Mouse (Mus musculus) 3134 (cell line): ENCODE measurements around the gene Ranbp1.

Experiments
- DNase-seq: peaks from one replicate; pipeline ENCODE4 v3.0.0-alpha.2; 2011; ENCODE audit warnings: low spot score; ENCODE audit not compliant: insufficient read length; ENCODE audit errors: extremely low read depth

The Ranbp1 gene

DNA sequence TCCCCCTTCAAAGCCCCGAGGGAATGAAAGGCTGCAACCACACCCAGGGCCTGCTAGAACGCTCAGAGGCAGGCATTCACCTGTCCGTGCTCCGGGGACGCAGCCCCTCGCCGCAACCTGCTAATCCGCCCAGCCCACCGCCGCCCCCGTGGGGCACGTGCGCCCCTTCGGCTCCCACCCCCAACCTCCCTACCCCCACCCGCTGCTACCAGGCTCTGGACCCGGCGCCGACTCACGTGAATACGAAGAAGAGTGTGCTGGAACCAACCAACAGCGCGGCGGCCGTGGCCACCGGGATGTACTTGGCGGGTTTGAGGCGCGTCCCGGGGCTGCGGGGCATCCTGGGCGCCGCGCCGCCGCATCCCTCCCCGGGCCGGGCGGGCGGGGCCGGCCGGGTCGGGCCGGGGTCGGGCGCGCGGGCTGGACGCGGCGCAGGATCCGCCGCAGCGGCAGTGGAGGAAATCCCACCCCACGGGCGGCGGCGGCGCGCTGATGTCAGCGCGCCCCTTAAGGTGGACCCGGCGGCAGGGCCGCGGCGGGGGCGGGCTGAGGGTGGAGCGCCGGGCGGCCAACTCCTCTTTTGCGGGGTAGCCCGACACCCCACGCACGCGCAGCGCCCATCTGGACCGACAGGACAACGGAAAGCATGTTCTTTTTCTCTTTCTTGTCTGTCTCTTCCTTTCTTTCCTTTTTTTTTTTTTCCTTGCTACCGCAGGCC, 13.7 kb downstream of the Ranbp1 start, which contains the start of gene Zdhhc8:
Gene Zdhhc8, minus strand, starts transcription at position 466 of the 718 bp plus-strand sequence.
- DNase-seq = peak; percentile 89

DNA sequence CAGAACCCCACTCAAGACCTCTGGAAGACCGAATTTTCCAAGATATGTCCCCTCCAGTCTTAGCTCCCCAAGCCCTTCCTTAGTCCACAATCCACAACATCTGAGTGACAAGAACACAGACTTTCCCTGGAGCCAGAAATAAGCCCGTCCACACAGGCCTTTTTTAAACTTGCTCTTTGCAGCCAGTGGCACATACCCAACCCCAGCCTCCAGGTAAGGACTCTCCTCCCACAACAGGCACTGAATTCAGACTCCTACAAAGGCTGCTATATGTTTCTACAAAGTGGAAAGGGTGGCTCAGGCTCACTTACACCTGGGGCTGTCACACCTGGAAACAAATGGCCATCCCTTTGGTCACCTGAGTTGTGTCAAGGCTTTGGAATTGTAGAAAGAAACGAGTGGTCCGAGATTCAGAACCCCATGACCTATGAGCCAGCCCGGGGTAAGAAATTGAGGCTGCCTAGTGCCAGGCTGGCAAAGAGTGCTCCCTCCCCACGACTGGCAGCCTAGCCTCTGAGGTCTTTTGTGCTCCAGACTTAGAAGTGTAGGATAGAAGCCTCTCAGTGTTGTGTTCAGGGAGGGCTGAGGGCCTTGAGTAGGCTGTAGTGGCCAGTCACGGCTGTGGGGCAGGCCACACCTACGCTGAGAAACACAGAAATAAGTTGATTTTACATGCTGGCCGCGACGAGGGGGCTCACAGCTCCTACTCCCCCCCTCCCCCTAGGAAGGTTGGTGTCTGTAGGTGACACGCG, 14.4 kb downstream of the Ranbp1 start:
- no peak for DNase-seq

DNA sequence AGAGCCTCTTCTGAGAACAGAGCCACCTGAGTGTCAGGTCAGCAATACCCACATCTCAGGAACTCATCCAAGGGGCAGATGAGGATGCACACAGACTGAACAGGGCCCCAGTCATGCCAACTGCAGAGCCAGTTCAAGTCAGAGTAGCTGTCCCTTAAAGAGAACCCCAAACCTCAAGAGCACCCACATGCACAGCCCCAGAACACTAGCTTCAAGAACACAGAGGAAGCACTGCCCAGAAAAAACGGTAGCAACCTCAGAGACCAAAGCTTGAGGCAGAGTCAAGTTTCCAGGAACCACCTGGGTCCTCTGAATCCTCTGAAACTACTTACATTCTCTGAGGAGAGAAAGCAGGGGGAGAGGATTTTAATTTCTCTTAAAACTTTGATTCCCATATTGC, 15.1 kb downstream of the Ranbp1 start:
- DNase-seq = no peak

DNA sequence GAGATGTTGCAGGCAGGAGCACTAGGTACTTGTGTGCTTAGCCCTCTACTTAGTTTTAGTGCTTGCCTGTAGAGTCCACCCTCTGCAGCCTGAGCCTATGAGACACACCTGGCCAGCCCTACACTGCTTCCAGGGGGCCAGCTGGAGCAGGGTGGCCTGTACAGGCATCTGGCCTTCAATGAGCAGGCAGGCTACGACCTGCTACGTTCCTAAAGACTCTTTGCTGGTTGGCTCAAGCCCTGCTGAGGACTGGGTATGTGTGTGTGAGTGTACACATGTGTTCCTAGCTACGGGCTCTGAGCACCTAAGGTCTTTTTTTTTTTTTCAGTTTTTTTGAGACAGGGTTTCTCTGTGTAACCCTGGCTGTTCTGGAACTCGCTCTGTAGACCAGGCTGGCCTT, 17.1 kb downstream of the Ranbp1 start:
- no peak for DNase-seq

DNA sequence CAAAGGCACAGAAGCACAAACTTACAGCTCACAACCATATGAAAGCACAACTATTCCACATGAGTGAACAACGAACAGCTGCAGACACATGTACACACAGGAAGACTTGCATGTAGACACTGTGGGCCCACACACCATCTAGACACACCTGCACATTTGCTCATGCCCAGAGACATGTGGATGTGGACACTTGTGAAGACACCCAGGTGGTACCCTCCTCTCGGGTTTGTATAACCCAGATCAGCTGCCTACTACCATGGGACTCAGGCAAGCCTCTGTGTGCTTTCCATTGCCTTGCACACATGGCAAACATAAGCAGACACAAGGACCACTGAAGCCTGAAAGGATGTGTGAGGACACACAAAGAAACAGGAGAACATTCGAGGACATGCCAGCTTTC, 17.5 kb downstream of the Ranbp1 start:
- no peak for DNase-seq

DNA sequence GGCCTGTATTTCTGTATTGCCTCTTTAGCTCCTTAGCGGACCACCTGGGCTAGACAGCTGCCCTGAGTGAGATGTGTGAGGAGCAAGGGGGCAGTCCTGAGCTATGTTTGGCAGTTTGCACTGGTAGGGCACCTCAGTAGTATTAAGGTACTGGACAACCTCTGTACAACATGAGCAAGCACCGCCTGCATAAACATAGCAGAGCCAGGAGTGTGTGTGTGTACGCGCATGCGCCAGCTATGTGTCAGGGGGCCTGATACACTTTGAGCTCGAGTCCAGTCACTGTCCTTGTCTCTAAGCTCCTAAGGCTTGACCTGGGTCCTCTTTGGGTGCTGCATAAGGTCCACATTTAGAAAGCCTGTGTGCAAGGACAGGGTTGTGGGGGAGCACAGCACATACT, 17.9 kb downstream of the Ranbp1 start:
- DNase-seq = no peak

DNA sequence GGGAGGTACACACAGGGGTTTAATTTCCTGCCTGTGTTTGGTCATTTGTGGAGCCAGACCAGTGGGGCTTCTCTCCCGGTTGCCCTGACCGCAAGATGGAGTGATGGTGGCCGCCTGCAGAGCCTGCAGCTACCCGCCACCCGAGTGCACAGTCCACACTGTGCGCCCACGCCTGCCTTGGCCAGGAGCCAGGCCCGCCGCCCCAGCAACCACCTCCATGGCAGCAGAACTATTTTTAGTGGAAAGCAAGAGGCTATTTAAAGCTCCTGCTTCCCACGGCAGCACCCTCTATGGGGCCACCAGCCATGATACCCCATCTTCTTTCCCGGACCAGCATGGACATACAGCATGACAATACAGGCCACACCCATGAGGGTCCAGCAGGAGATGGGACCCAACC, 18.9 kb downstream of the Ranbp1 start:
- DNase-seq = no peak

DNA sequence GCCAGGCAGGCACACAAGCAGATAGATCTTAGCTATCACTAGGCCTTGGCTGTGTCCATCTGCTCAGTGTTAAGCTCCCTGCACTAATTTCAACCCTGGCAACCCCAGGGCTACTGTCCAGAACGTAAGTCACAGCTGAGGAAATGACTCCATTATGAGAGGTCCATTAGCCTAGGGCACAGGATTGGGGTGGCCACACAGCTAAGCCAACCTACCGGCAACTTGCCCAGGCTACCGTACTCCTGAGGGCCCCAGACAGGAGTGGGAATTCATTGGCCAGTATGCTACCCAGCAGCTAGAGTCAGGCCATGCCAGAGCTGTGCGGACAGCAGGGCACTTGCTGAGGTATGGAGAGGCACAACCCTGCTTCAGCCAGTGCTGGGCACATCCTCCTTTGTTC, 19.7 kb downstream of the Ranbp1 start:
- DNase-seq = no peak

DNA sequence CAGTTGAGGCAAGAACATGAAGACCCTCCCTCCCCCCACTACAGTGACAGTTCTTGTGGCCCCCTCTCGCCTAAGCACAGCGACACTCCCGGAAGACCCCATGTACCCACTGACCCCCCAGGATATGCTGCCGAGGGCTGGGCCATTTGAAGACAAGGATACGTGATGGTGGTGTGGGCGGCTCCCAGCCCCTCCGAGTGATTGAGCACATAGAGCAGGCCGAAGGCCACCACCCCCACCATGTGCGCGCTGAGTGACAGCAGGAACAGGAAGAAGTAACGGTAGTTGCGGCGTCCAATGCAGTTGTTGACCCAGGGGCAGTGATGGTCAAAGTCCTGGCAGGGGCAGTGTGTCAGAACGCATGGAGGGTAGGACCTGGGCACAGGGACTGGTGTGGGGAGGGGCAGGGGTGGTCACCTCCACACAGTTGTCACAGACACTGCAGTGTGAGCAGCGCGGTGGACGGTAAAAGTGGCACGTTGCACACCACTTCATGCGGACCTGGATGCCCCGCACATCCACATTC, 20.6 kb downstream of the Ranbp1 start:
- DNase-seq = no peak

DNA sequence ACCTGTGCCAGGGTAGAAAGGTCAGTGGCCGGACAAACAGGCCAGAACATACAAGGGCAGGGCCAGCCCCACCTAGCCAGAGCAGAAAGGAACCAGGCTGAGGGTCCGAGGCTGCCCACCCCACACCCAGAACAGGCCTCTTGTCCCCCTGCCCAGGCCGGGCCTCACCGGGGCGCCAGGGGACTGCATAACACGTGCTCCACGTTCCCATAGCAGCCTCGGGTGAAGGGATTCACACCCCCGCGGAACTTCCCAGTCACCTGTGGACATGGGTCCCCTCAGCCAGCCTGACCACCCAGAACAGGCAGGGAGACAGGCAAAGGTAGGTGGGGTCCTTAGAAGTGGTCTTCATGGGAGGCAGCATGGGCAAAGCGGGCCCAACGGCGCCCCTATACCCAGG, 21.3 kb downstream of the Ranbp1 start:
- DNase-seq = no peak

DNA sequence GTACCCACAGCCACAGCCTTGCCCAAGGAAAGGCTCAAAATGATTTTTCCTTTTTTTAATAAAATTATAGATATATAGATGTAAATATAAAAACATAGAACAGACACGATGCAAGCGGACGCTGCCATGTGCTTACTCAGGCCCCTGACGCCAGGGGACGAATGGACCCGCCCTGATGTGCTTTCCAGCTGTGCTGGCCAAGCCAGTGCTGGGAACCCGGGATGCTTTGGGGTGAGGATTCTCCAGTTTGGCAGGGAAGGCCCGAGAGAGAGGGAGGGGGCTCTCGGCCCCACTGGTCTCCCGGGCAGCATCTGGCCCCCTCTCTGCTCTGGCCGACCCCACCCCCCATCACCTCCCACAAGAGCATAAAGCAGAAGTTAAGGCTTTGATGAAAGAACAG, 26.3 kb downstream of the Ranbp1 start:
- DNase-seq = no peak

DNA sequence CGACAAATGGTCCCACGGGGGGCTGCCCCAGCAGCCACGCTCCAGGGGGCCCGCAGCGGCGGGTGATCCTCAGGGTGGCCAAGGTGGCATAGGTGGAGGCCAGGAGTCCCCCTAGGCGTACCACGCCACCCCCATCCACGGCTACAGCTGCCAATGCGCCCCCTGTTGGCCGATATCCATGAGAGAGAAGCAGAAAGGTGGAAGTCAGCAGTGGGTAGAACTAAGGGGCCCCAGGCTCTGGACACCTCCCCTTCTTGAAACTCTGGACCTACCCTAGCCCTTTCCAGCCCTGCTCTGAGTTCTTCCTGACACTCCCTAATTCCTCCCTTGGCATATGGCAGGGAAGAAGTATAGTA, 27.0 kb downstream of the Ranbp1 start:
- no peak for DNase-seq

DNA sequence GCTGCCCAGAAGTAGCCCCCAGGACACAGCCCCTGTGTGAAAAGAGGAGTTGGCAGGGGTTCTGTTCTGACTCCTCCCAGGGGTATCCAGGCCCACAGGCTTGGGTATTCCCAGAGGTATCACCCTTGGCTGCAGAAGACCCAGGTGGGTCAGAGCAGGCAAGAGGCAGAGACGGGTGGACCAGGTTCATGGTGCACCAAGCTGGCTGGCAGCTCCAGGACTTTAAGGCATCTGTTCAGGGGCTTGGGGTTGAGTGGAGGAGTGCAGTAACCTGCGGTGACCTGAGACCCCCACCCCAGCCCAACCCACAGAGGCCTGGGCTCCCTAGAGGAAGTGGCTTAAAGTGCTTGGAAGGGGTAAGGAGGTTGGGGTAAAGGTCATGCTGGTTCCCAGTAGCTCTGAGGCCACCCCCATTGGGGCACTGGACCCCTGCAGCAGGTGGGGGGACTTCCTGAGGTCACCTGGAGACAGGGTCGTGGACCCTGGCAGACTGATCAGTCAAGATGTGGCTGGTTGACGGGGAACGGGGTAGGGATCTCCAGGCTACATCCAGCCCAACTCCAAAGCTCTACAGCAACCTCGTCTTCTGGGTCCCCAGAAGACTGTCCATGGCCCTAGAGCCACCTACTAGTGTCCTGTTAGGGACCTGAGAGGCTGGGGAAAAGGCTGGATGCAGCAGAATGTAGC, 27.5 kb downstream of the Ranbp1 start:
- no peak for DNase-seq

DNA sequence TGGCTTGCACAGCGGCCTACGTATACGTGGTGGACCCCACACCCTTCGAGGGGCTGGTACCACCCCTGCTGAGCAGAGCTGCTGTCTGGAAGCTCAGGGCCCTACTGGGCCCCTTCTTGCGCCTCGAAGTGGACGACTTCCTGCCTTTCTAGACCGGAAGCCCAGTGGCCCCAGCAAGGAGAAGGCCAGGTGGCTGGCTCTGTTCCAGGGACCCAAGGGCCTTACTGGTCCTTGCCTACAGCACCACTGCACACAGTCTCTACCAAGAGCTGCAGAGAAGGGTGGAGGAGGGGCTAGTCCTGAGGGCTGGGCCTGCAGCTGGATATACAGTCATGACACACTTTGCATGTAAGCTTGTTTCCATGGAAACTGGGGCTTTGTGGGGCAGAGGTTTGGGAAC, 28.5 kb downstream of the Ranbp1 start:
- DNase-seq = no peak

DNA sequence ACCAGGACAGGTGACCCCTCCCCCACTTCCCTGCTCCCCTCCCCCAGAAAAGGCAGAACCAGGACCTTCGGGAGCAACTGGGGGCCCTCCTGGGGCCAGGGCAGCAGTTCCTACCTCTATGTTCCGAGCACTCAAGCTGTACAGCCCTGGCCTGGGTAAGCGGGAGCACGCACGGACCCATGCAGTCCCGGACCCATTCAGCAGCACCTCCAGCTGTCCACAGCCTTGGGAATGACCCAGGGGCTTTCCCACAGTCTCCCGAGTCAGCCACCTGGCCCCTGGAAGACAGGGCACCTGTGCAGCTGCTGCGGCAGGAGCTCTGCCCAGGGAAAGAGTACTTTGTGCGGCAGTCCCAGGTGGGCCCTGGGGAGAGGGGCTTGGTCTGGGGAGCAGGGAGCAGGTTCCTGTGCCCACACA, 29.9 kb downstream of the Ranbp1 start:
- DNase-seq = no peak

DNA sequence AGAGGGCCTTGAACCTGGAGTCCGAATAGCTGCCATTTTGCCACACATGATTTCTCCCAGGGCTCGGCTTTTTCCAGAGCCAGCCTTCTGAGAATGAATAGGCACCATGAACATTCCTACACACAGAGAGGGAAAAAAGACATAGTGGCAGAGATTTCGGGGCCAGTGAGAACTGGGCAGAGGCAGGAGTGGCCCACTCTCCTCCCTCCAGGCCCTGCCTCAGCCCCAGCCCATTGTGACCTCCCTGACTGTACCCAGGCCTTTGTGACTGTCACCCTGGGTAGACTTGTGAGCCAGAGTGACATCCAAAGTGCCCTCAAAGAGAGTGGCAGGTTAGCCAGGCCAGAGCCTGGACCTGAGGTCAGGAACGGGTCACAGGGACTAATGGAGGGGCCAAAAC, 31.0 kb downstream of the Ranbp1 start, which contains the start of gene Ccdc188:
Gene Ccdc188, plus strand, starts transcription at position 301 of the 400 bp plus-strand sequence.
- no peak for DNase-seq

DNA sequence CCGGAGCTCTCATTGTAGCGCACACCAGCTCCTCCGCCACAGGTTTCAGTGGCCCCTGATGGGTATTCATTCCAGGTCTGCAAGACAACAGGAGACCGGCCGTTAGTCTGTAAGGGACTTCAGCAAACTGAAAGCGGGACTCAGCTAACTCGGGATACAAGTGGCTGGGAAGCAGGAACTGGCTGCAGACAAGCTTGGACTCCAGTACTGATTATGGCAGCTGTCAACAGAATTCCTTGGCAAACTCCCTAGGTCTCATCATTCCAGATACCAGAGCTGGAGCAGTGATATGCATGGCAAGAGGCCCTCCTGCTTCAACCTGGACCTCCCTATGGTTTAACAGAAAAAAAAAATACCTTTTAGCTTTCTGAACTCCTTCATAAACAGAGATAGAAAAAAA, 33.7 kb downstream of the Ranbp1 start:
- DNase-seq = no peak

DNA sequence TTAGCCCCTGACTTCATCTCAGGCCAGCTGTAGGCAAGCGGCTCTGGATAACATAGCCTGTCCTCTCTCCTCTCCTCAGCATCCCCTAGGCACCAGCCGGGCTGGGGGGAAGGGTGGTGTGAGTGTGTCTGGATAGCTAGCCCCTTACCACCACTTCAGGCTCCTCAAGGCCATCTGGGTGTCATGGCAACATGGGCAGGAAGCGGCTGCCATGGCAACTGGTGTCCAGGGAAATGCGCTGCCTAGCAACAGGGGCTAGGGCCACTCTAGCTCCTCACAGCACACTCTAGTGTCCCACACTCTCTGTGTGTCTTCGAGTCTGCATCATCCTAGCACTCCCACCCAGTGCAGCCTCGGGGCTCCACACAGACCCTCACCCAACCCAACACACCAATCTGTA, 34.8 kb downstream of the Ranbp1 start:
- no peak for DNase-seq

DNA sequence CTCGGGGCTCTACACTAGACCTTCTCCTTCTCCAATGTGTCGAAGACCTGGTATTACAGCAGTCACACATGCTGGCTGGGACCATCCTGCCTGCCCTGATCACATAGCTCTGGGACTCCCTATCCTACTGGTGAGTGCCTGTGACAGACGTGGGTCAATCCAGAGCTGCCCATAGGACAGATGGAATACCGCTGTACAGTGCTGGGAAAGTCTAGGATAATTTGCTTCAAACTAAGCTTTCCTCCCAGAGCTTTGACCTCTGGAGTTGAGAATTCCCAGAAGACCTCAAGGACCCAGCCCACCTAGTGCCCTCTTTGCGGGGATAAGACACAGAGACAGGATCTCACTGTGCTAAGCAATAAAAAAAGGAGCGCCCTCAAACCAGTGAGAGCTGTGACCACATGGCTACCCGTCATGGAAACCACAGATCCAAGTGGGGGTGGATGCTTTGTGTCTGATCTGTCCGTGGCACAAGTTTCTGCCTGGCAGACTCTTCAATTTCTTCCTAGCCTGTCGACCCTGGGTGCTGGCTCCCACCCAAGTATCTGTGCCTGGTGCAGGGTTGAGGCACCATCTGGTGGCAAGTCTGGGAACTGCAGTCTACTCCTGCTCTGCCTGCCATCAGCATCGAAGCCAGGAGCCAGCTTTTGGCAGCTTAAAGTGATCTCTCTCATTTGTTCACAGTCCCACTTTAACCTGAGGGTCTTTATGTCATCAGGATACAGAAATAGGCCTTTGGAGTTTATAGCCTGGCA, 36.9 kb downstream of the Ranbp1 start:
- peak; percentile 61 for DNase-seq

DNA sequence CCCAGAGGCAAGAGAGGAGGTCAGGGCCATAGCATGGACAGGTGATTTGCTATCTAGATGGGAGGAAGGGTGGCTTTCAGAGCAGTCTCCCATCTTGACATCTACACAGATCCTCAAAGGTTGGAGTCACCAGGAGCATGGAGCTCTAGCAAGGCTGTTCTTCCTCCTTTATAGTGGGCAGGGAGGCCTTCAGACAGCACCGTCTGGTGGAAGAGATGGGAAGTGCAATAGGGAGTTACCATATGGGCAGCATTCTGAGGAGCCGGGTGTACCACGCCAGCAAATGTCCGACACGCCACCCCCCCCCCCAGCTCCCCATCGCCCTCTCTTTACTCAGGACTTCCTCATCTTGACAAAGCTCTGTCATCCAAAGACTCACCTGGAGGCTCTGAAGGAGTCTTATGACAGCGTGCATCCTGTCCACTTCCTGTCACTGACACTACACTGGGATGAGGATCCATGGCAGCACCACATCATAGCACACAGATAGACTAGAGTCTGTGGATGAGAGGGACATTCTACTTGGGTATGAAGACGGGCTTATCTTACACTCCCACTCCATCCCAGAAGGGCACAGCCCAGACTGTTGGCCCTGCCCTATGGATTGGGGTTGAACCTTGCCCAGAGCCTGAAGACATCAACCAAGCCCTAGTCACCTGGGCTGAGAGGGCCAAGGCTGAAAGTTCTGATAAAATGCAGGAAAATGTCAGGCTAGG, 37.7 kb downstream of the Ranbp1 start:
- DNase-seq = no peak
